Mouse (Mus musculus) cerebellum, postnatal 25 days (tissue): ENCODE results near the gene Foxf1.

Experiments
- DNase-seq, 2 experiments: peaks; one replicate each; pipeline ENCODE4 v3.0.0; 2021; ENCODE audit warnings: mixed read lengths in 2 of 2

Foxf1 gene

GRCm38 (mm10) chr8:121084210-121084951, at the start of gene Foxf1:
TSS of gene Foxf1 (plus strand) at chr8:121084386.
- no peak for DNase-seq

DNA sequence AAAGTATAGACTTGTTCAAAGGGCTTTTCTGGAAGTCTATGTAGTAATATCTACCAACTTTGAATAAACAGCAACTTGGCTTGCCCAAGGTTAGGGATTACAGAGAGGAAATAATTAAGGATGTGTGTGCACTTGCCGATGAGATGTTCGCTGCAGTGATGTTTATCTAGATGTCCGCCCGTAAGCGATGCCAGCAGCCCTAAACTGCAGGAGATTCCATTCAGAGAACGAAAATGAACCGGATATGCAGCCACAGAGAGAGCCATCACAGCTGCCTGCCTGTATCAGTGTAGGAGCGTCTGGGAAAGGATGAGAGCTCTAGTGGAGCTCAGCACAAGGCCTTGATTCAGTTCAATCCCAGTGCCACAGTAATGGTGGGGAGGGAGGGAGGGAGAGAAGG, 48.6 kb upstream of the Foxf1 start:
- DNase-seq: no peak

DNA sequence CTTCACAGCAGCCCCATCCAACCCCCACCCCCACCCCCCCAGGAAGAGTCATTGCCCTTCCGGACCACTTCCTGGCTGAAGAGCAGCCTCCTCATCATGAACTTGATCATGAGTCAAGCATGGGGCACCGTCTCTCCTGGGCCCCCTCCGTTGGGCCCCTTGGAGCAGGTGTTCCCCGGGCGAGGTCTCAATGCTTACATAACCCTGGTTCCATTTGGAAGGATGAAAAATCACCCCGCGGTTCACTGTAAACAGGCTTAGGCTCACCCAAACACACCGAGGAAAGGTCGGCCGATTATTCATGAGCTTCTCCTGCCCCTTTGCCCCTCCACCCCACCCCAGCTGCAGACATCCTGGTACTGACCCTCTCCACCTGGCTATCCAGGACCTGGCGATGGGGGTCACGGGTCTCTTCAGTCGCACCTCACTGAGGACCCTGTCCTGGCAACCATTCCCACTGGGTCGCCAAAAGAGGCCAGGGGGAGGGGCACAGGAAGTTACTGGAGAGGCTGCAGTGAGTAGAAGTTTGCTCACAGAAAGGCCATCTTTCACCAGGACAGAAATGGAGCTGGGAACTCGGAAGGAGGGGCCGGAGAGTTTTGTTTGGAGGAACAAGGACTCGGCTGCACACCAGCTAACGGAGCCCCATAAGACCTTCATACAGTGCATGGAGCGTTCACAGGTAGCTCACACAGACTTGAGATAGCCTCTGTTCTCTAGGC, 40.3 kb upstream of the Foxf1 start:
- DNase-seq: no peak

DNA sequence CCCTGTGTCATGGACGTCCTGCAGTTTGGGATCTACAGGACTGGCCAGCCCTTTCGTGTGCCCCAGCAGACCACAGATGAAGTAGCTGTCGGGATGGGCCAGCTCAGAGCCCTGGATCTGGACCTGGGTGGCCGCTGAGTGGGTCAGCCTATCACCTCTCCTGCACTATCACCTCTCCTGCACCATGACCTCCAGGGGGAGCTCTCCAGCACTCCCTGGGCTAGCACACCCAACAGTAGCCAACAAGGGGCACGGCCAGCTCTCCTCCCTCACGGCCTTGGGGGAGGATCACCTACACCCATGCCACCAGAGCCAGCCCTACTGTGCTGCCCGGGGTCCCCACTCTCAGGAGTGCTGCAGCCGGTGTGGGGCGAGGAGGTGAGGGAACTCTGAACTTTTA, 36.7 kb upstream of the Foxf1 start:
- no peak for DNase-seq

- DNase-seq: no peak
Measured at GRCm38 (mm10) chr8:121058081-121058480, 26.1 kb upstream of the Foxf1 start.

GRCm38 (mm10) chr8:121059098-121059497, 25.1 kb upstream of the Foxf1 start:
- DNase-seq: no peak

DNA sequence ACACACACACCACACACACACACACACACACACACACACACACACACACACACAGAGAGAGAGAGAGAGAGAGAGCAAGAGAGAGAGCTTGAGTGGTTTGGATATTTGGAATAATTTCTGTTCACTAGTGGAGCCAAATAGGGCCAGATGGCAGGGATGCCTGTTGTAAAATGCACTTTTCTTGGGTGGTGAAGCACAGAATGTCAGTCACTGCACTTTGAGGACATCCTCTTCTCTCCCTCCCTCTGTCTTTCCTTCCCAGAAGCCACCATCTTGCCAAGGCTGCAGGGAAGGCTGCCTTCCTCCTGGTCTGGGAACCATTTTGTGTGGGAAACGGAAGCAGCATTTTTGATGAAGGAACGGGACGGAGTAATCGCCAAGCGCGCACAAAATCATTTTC, 21.7 kb upstream of the Foxf1 start:
- no peak for DNase-seq

DNA sequence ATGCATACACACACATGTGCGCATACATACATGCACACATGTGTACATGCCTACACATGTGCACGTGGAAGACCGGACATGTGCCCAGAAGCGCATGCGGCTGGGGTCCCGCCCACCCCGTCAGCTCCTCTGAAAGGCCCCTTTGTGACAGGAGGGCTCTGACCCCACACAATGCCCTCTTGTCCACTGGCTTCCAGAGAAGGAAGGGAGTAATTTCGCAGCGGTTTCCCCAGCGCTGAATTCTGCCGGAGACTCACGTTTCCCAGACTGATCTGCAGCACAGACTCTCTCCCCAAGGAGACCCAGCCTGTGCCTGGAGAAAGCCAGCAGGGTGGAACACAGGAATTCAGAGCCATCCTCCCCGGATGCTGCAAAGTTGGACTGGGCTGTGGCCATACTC, 20.5 kb upstream of the Foxf1 start:
- DNase-seq: no peak

DNA sequence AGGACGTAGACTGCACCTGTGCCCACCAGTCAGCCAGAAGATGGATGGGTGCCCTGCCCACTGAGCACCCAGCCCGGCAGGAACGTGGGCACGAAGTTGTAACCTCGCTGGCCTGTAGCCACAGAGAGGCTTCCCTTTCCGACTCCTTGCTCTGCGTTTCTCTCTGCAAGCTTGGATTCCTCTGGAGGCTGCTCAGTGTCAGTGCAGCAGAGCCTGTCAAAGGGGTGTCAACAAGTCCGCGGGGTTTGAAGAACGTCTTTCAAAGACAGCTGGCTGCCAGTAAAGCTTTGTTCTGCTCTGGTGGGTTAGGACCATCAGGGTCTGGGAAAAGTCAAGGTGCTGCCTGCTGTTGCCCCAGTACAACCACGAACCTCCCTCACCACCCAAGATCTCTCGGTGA, 12.7 kb upstream of the Foxf1 start:
- DNase-seq: no peak

DNA sequence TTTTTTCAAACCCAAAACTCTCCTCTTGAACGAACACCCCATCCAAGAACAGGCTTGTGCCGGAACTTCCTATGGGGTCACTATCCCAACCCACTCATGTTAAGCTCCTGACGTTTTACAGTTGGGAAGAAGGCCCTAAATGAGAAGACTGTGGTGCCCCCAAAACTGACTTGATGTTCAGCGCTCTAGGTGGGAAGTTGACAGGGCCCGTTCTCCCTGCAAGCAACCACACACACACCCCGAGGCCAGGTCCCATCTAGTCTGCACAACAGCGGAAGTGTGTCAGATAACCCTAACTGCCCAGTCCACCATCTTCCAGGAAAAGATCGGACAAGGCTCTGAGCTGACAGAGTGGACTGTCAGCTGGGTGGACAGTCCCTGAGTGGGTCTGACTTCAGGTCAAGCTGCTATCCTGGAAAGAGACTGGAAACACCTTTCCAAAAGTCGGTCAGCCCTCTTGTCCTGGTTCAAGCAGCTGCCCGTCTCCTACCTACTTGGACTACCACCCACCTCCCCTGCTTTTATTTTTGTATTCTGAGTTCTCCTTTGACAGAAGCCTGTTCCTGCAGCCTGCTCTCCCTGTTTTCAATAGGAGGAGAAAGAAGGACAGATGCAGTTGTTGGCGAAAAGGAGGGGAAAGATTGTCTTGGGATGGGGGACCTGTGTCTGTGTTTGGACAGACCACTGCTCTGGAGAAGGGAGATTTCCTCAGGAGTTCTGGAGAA, 11.6 kb upstream of the Foxf1 start:
- no peak for DNase-seq

DNA sequence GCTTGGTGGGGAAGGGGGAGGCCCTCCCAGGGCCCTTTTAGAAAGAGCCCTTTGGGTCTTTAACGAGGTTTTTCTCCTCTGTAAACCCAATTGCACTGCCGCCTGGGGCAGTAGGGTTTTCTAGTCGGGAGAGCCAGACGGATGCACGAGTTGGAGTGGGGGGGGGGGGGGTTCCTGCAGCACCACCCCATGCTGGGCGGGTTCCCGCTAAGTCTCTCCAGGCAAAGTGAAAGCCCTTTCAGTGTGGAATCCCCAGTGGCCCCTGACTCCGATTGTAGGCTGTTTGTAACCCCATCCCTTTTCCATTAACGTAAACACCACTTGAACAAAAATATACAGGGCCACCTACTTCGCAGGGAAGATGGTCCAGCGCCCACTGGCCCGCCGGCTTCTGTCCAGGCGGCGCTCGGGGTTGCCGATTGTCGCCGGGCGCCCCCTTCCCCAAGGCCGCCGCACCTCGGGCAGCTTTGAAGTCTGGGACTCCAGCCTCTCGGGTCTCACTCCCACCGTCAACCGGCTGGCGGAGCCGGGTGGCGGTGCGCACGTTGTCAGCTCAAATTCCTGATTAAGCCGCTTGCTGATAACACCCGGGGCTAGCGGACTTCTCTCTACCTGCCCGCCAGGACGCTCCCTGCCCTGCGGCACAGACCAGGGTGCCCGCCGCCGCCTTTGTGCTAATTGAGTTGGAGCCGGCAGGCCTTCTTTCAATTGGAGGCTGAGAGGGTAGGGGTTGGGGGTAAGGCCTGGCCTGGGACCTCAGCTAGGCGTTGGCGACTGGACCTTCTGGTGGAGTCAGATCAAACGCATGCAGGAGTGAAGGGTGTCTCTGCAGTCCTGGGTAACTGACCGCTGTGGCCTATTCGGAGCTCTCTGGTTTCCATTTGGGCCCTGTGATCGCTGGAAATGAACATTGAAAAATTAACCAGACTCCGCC, 10.7 kb upstream of the Foxf1 start:
- no peak for DNase-seq

- no peak for DNase-seq
Measured at GRCm38 (mm10) chr8:121074108-121074847, 9.9 kb upstream of the Foxf1 start.

DNA sequence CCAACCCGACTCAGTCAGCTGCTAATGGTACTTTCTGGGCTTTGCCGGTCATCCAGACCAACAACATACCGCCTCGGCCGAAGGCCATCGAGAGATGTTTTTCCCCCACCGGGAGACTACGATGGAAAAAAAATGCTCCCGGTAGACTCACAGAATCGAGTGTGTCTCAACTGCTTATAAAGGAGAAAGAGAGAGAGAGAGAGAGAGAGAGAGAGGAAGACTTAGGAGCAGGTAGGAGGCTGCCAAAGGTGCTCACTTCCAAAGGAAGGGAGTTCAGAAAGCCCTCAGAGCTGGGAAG, 9.4 kb upstream of the Foxf1 start:
- DNase-seq: no peak

- DNase-seq: no peak
Measured at GRCm38 (mm10) chr8:121075936-121076335, 8.2 kb upstream of the Foxf1 start.

DNA sequence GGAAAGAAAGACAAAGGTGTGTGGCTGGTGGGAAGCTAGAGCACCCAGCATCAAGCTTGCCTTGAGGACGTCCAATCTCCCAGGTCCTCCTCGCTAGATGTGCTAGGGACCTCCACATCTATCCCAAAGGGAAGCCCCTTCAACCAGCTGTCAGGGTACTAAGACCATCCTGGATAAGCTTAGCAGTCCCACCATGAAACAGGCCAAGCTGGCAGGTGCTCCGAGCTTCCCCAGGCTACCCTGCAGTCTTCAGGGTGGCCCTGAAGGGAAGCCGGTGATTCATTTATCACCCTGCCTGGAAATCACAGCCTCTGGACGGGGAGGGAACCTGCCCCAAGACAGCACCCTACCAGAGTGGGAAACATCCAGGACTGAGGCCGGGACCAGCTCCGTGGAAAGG, 7.6 kb upstream of the Foxf1 start:
- DNase-seq: no peak

DNA sequence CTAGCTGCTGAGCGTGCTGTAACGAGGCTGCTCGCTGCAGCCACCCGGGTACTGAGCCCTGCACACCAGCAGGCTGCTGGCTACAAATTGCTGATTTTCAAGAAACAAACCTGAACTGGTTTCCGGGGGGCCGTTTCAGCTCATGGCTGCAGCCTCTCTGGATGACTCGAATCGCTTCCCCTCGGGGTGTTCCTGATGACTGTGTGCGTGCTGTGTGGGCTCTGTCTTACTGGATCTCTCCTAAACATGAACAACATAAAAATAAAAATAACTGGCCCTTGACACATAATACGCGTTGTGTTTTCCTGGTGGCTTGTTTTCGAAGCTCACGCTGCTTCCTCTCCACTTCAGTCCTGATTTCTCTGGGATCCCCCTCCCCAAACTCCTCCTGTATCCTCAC, 5.5 kb upstream of the Foxf1 start:
- no peak for DNase-seq

GRCm38 (mm10) chr8:121079201-121079600, 5.0 kb upstream of the Foxf1 start:
- DNase-seq: no peak

DNA sequence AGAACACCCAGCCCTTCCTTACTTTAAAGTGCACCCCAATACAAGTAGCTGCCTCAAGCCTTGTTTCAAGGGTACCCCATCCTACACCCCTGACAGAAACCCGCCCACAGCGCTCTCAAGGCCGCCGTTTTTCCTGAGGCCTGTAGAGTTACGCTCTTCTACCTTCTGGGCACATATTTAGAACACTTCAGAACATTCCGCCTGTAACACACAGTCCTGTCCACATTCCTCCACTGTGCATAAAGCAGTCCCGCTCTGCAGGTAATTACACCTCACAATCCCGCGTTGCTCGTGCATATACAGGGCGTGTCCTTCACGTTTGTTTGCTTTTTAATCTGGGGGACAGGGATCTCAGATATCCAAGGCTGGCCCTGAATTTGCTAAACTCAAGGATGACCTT, 4.2 kb upstream of the Foxf1 start:
- no peak for DNase-seq

- DNase-seq: no peak
Measured at GRCm38 (mm10) chr8:121080361-121081090, 3.7 kb upstream of the Foxf1 start.

DNA sequence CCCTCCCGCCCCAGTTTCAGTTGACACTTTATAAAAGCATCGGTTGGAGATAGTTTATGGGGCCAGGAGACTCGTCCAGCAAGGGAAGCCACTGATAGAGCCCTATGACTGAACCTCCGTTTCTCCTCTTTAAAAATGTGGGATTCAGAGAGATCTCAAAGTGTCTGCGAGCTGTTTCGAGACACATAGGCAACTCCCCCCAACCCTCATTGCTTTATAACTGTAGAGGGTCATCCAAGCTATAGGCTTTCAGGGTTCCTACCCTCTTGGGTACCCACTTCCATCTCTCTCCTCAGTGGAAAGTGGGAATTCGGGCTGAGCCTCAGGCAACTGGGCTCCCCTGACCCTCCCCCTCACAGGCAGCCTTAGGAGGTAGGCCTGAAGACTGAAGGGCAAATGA, 2.8 kb upstream of the Foxf1 start:
- no peak for DNase-seq
